Mouse (Mus musculus): ENCODE data around the gene Sri.

GRCm38 (mm10) chr5:8002827-8003226 lies 43.1 kb upstream of the Sri start:
- TF ChIP-seq CTCF (IDR thresholded peaks at IDR 0.05; ENCODE audit: low read depth, low read length), result no peak
- no peak for TF ChIP-seq POLR2A (IDR thresholded peaks at IDR 0.05; ENCODE audit: extremely low read depth, insufficient read depth, low read length)
